Mouse (Mus musculus): Measurements from ENCODE around the gene Styk1. TPM values are rescaled to one million over a fixed set of nuclear protein-coding genes. Genes with fewer than 3 reads are reported as not detected.

Gene Styk1
- not detected in 4 replicates for total RNA-seq (2023; ENCODE audit: inconsistent age)

GRCm38 (mm10) chr6:131353352-131353919 is at the start of gene Styk1:
TSS of gene Styk1 (minus strand) at chr6:131353597.

GRCm38 (mm10) chr6:131388040-131389021 is 34.9 kb upstream of the Styk1 start, which contains the start of gene Ybx3:
TSS of gene Ybx3 (minus strand) at chr6:131388476.

GRCm38 (mm10) chr6:131292991-131293788 is 60.2 kb downstream of the Styk1 start, which contains the start of gene Magohb:
TSS of gene Magohb (minus strand) at chr6:131293244.

Other genes starting within 250 kb of the Styk1 start
- gene Klra2, start 106.2 kb downstream of the Styk1 start, total RNA-seq (2023; ENCODE audit: inconsistent age), result 0.33 to 0.63 TPM in 2 of 4 replicates, not detected in the others
- 15.7 to 19.8 TPM (median 16.5 TPM) in 4 replicates for gene Magohb, start 60.4 kb downstream of the Styk1 start, total RNA-seq (2023; ENCODE audit: inconsistent age)
- 71.9 to 85.2 TPM (median 76.6 TPM) in 4 replicates for gene Ybx3, start 34.9 kb upstream of the Styk1 start, total RNA-seq (2023; ENCODE audit: inconsistent age)
- not detected in 4 replicates for gene 5430401F13Rik, start 132.8 kb upstream of the Styk1 start, total RNA-seq (2023; ENCODE audit: inconsistent age)
- gene Gm6619, start 132.8 kb upstream of the Styk1 start, total RNA-seq (2023; ENCODE audit: inconsistent age), result not detected in 4 replicates